Mouse (Mus musculus) kidney, postnatal 25 days (tissue): ENCODE data around the gene Ccnc.
"Not testable (repeated sequence)": the region's sequence is repeated elsewhere in the genome, so short reads cannot be mapped to it uniquely, and the experiment has no call there.

Experiments
- DNase-seq, 2 experiments: peaks; one replicate each; pipeline ENCODE4 v3.0.0; 2021; ENCODE audit warnings: mixed read lengths in 2 of 2

Ccnc gene

DNA sequence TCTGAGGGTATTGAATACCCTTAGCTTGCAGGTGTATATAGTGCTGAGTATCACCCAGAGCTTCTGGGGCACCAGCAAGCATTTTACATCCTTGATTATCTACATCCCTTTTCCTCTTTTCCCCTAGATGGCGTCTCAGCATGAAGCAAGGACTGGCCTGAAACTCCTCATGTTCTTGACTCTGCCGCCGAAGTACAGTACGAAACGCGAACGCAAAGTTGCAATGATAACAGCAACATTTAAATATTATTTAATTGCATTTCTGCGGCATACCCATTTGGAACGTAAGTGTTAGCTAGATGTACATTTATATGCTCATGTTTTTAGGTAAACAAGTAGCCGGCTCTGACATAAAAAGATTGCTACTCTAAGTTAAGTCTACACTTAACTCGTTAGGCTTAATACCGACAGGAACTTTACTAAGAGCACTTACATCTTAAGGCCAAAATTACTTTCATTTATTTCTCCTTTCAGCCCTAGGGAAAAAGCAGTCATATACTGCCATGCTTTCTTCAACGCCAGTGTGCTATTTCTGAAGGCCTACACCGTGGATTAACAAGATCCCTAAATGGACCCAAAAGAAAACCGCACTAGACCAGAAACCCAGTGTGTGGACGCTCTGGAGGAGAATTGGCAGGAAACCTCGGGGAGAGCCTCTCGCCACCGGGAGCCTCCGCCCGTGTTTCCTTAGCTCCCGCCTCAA lies 438 bp upstream of the Ccnc start:
- DNase-seq = peak; percentile 45

DNA sequence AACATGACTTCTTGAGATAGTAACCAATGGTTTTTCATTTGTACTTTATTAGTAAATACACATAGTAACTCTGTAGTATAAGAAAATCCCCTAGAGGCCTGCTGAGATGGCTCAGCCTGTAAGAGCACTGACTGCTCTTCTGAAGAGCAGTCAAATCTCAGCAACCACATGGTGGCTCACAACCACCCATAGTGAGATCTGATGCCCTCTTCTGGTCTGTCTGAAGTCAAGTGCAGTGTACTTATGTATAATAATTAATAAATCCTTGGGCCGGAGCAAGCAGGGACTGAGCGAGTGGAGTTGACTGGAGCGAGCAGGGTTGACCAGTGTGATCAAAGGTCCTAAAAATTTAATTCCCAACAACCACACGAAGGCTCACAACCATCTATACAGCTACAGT lies 11.7 kb downstream of the Ccnc start:
- peak; percentile 14 to 42 for DNase-seq

DNA sequence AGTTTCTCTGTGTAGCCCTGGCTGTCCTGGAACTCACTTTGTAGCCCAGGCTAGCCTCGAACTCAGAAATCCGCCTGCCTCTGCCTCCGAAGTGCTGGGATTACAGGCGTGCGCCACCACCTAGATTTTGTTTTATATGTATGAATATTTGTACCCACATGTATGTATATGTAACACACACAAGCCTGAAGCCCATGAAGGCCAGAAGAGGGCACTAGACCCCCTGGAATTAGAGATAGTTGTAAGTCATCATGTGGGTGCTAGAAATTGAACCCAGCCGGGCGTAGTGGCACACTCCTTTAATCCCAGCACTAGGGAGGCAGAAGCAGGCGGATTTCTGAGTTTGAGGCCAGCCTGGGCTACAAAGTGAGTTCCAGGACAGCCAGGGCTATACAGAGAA lies 16.6 kb downstream of the Ccnc start:
- not testable (repeated sequence) for DNase-seq

DNA sequence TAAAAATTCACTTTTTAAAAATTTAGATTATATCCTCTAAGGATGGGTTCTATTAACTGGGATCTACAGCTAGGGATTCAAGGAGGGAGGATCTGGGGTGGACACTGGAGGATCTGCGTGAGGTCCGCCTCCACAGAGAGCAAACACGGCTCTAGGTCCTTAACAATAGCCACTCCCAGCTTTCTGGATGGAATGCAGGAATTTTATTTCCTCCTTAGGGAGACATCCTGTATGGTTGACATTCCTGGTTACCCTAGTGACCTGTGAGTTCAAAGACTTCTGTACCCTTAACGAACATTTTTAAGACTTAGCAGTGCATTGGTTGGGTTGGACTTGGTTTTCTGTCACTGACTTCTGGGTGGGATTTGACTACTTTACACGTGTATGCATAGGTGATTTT lies 18.2 kb downstream of the Ccnc start:
- no peak for DNase-seq

DNA sequence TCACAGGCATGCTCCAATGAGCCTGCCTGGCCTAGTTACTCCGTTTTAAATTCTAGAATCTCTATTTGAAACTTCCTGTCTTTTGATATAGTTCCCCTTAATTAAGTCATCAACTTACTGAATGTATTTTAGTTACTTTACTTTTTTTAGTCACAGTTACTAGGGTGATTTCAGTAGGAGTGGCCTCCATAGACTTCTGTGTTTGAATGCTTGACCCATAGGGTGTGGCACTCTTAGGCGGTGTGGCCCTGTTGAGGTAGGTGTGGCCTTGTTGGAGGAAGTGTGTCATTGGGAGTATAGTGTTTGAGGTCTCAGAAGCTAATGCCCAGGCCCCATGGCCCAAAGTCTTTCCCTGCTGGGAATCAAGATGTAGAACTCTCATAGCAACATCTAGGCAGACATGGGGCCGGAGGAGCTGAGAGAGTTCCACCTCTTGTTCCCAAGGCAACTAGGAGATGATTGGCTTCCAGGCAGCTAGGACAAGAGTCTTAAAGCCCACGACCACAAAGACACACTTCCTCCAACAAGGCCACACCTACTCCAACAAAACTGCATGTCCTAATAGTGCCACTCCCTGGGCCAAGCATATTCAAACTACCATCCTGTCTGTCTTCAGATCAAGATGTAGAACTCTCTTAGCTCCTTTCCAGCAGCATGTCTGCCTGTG lies 27.8 kb downstream of the Ccnc start:
- no peak for DNase-seq

DNA sequence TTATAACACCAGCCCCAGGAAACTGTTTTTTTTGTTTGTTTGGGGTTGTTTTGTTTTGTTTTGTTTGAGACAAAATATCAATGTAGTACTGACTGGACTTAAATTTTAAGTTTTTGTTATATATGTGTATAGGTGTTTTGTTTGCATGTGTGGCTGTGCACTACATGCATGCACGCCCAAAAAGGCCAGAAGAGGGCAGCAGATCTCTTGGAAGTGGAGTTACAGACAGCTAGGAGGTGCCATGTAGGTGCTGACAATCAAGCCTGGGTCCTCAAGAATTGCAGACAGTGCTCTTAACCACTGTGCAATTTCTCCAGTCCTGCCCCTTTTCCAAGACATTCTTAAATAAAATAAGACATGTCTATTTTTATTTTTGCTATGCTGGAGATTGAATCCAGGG lies 31.4 kb downstream of the Ccnc start:
- no peak for DNase-seq

DNA sequence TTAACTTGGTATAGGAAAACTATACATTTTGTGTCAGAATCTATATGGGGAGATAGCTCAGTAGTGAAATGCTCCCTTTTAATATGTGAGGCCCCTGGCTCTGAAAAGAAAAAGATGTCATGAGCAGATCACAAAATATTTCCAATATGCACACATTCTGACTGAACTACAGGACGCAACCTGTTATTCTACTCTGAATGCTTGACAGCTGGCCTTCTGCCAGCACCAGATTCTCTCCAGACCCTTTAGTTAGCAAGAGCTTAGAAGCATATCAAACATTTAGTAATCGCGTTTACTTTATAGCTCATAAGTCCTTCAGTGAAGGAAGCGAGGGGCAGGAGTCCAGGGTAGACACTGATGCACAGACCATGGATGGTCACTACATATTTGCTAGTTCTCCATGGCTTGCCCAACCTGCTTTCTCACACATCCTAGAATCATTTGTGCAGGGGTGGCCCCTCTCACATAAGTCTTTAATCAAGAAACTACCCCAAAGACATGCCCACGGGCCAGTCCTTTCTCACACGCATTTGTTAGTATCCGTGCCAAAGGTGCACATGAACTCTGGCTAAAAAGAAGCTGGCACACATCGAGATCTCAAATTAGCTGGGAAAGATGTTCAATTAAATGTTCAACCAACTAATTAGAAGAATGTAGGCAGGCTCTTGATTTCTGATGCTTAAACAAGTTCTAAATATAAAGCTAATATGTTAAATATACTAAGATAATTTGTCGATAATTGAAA lies 34.1 kb downstream of the Ccnc start:
- no peak for DNase-seq

DNA sequence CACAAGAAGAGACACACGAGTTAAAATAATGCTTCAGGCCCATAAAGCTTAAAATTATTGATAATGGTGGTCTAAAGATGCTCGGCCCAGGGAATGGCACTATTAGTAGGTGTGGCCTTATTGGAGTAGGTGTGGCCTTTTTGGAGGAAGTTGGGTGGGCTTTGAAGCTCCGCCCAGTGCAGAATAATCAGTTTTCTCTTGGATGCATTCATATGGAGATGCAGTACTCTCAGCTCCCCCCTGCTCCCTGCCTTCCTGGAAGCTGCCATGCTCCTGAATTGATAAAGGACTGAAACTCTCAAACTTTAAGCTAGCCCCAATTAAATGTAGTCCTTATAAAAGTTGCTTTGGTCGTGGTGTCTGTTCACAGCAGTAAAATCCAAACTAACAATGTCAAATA lies 36.3 kb downstream of the Ccnc start:
- DNase-seq = no peak

DNA sequence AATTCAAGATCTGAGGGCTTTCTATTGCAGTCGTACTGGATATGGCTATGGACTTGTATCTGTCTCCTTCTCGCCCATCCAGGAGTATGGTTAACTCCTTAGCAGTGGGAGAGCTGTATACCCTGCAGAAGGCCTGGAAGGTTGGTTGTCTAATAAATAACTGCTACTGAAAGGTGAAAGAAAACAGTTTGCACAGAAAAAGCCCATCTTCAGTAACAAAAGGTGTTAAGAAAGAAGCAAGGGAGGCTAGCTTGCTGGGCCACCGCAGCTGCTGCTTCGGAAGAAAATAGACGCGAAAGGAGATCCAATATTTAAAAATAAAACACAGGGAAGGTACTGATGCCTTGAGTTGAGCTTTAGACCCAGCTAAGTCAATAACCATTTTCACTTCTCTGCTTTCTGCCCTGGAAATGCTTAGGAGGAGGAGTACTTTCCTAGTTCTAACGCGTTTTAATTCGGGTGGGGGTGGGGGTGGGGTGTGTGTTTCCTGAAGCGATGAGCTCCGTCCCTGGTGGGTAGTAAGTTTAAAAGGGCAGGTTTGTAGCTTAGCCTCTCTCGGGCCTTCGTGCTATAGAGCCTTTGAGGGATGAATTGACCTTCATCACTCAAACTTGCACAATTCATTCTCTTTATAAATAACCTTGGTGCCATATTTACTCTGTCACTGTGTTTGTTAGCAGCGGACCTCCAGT lies 38.8 kb downstream of the Ccnc start:
- no peak for DNase-seq

DNA sequence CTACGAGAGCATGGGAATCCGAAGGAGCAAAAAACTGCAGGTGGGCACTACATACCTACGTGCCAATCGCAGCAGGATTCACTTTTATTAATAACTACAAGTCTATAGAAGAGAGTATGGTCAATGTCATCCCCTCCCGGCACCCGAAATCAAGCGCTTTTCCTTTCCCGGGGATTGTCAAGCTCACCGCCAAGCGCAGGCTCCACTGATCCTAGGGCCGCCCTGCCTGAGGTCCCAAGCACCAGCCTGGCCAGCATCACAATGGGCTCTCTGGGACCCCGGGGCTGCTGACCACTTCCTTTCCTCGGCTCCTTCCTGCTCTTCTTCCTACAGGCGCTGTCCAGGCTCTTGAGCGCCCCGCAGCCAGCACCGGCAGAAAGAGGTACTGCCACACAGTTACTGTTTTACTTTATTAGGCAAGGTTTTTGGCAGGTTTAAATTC lies 39.4 kb downstream of the Ccnc start, which contains the start of the genes Usp45 and Tstd3:
Gene Usp45 (plus strand): TSS at position 294 of the 442 bp plus-strand sequence.
Gene Tstd3 (minus strand): TSS at position 350 of the 442 bp plus-strand sequence.
- peak; percentile 86 for DNase-seq

DNA sequence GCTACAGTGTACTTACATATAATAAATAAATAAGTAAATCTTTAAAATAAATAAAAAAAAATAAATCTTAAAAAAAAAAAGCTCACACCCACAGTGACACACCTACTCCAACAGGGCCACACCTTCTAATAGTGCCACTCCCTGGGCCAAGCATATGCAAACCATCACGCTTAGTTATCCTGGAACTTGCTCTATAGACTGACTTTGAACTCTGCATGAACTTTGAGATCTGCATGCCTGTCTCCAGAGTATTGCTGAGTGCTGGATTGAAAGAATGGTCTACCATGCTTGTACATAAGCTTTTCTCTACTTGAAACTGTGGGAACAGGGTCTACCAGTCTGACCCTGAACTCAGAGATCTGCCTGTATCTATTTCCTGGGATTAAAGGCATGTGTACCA lies 43.6 kb downstream of the Ccnc start:
- no peak for DNase-seq

DNA sequence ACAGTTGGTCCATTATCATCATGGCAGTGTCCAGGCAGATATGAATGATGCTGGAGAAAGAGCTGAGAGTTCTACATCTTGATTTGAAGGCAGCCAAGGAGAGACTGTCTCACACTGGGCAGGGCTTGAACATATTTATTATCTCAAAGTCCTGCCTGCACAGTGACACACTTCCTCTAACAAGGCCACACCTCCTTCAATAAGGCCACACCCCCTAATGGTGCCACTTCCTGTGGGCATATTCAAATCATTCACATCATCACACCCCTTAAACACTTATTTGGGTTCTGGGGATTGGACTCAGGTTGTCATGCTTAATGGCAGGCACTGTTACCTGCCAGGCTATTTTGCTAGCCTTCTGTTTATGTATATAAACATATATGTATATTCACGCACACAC lies 44.8 kb downstream of the Ccnc start:
- no peak for DNase-seq

DNA sequence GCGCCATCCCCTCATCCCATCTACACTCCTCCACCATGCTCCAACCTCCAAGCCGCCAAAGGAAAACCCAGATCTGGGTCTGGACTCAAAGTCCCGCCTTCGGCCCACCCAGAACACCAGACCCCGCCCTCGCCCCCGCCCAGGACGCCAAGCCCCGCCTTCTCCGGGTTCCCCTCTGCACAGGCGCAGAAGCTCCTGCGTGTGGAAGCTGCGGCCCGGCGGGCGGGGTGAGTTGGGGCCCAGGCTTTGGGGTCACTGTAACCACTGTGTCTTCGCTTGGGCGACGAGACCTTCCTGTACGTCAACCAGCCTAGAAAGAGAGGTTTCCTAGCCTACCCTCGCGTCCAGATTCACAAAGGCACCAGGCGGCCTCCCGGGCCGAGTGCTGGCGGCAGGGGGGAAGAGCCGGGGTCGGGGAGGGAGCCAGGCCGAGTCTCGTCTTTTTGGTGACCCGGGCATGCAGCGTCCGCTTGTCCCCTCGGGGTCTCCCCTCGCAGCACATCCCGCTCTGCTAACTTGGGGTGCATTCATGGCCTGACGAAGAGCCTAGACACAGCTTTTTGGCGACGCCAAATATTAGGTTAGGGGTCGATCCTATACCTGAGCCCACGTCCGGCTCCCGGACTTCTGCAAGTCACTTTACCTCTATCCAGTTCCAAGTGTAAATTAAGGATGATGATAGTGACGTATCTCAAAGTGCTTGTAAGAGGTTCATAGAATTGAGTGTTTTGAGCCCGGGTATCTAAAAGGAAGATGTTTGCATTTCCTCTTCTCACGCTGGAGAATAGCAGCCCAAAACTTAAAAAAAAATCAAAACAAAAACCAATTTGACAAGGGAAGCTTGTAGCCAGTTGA lies 48.8 kb downstream of the Ccnc start:
- DNase-seq = peak; percentile 93 to 95

DNA sequence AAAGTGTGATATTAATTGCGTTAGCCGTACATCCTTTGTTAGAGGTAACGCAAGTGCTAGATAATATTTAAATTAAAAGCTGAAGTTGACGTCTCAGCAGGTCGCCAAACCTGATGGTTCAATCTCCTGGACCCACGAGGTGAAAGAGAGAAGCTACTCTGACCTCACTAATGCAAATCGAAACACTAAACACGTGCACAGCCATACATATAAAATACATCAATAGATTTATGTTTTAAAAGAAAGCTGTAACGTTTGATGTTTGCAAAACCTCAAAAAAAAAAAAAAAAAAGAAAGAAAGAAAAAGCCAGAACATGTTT lies 49.4 kb downstream of the Ccnc start:
- DNase-seq = no peak

DNA sequence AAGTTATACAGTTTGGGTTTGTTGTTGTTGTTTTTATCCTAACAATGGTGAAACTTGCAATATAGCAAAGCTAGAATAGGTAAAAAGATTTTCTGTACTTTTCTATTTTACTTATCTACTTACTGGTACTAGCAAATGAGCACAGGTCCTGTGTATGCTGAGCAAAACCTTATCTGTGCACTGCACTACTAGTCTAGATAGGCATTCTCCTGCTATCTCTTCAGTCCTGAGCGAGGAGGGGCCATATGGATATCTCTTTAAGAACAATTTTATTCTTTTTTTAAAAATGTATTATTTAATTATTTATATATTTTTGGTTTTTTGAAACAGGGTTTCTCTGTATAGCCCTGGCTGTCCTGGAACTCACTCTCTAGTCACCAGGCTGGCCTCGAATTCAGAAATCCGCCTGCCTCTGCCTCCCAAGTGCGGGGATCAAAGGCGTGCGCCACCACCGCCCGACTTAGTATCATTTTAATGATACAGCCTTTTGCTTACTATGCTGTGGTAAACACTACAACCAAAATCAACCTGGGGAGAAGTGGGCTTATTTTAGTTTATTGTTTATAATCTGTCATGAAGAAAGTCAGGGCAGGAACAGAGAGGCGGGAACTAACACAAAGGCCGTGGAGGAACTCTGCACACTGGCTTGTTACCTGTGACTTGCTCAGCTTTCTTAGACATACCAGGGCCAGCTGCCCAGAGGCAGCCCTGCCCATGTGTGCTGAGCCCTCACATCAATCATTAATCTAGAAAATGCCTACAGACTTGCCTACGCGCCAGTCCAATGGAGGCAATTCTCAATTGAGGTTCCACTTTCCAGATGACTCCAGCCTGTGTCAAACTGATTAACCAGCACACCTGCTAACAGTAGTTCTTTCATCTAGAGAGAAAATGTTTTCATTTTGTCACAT lies 53.6 kb downstream of the Ccnc start:
- peak; percentile 25 to 75 for DNase-seq

DNA sequence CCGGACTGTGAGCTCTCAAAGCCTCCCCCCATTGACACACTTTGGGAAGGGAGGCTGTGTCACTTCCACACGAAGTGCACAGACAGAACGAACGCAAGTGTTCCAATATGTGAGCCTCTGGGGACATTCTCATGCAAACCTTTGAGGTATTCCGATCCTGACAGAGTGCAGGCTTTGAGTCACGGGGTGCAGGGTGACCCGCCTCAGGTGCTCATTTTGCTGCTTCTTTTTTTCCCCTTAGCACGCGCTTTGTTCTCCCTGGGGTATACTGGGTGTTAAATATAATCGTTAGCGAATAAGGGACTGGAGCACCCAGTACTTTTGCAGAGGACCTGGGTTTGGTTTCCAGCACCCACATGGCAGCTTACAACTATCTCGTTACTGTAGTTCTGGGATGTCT lies 58.8 kb downstream of the Ccnc start:
- DNase-seq = no peak

DNA sequence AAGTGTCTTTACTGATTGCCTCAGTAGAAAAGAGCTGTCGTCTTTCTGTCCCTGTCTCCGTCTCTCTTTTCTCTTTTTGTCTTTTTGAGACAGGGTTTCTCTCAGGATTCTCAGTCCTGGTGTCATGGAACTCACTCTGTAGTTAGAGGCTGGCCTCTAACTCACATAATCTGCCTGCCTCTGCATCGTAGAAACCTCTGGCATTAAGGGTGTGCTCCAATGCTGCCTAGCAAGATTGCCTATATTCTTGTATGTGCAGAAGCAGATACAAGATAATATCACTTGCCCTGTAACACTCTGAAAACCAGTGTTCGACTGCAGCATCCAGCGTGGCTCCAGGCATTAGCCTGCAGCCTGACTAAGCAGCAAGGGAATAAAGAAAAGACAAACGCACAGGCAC lies 61.4 kb downstream of the Ccnc start:
- no peak for DNase-seq

DNA sequence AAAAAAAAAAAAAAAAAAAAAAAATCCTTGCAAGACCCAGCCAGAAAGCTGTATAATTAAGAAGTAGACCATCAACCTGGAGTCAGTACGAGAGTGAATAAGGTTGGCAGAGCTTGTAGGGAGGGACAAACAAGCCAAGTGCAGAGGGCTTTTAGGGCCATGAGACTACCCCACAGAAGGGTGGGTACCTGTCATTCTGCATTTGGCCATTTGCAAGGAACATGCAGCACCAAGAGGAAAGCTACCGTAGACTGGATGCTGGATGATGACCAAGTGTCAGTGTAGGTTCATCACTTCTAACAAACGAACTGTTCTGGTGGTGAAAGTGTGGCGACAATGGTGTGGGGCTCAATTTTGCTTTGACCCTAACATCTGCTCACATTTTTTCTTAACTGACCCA lies 62.3 kb downstream of the Ccnc start:
- DNase-seq = no peak

DNA sequence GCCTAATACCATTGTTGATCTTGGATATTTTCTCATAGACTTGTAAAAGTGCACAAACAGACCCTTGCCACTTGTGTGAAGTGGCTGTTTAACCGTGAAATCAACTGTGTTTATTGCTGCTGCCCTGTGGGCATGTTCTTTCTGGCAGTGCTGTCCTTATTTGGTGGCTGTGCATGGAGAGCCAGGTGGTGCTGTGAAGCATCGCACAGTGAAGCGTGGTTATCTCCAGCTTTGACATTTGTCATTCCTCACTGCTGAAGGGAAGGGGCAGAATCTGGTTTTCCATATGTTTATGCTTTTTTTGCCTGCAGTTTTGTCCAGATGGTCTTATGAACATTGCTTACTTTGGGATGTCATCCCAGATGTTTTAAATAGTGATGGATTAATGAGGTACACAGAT lies 66.1 kb downstream of the Ccnc start:
- DNase-seq = no peak

DNA sequence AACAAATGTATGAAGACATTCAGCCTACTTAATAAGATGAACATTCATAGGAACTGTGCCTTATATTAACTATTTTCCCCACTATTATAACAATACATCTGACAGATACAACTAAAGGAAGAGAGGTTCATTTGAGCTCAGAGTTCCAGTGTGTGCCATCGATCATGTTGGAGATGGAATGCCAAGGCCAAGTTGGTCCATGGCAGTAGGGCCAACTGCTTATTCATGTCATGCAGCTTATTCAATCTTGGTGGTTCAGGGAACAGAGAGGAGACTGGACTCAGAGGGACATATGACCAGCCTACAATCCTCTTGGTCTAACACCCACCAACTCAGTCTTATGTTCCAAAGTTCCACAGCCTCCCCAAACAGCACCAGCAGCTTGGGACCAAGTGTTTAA lies 73.5 kb downstream of the Ccnc start:
- no peak for DNase-seq

DNA sequence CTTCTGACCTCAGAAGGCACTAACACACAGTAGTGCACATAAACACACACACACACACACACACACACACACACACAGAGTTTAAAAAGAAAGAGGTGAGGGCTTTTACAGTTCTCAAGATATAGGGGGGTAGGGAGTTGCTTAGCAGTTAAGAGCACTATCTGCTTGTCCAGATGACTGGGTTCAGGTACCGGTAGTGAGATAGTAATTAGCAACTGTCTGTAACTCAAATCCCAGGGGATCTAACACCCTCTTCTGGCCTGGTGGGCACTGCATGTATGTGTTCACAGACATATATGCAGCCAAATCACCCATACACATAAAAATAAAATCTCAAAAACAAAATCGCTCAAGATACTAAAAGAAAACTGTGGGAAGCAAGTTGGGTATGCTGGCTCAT lies 74.1 kb downstream of the Ccnc start:
- no peak for DNase-seq
